Mouse (Mus musculus) C3H10T1/2 (cell line): ENCODE results near the gene Nphp4. TPM values are rescaled to one million over a fixed set of nuclear protein-coding genes. Genes with fewer than 3 reads are reported as not detected.

ENCODE experiments used
- polyA plus RNA-seq, 2 experiments: library from polyadenylated mRNA; unstranded; fragments of >200 nt; fragmentation: generic; extraction: Trizol; gene quantifications; one replicate each; pipeline ENCODE4 v1.2.1; 2012; ENCODE audit warnings: missing spikeins in 2 of 2

The Nphp4 gene
- polyA plus RNA-seq = 1 to 10 TPM; 1.2 to 3.0 TPM

GRCm38 (mm10) chr4:152476427-152477023 is at the start of gene Nphp4:
Gene Nphp4, plus strand, starts transcription at chr4:152476706.

GRCm38 (mm10) chr4:152477466-152478223 is 1.1 kb downstream of the Nphp4 start, which contains the start of gene Kcnab2:
Gene Kcnab2, minus strand, starts transcription at chr4:152477871.

Other genes starting within 250 kb of the Nphp4 start
- under 1 TPM; 0.01 to 0.17 TPM for gene Gpr153, start 202.5 kb upstream of the Nphp4 start, polyA plus RNA-seq
- under 1 TPM in 1 of 2 experiments, not detected in 1; 0.04 TPM for gene Hes3, start 185.0 kb upstream of the Nphp4 start, polyA plus RNA-seq
- gene Icmt, start 179.5 kb upstream of the Nphp4 start, polyA plus RNA-seq = 10 to 100 TPM in 1 of 2 experiments, 1 to 10 TPM in 1; 9.7 to 19.0 TPM
- 1 to 10 TPM in 1 of 2 experiments, not detected in 1; 1.9 TPM for gene Rnf207, start 157.7 kb upstream of the Nphp4 start, polyA plus RNA-seq
- gene Rpl22, start 151.0 kb upstream of the Nphp4 start, polyA plus RNA-seq = 1,000 to 10,000 TPM; 1,034 to 1,375 TPM
- gene Chd5, start 138.1 kb upstream of the Nphp4 start, polyA plus RNA-seq = under 1 TPM; 0.29 to 0.83 TPM
- gene Kcnab2, start 1.2 kb downstream of the Nphp4 start, polyA plus RNA-seq = 1 to 10 TPM; 2.7 to 5.6 TPM